Mouse (Mus musculus): ENCODE data around the gene Igf1r. TPM values are rescaled to one million over a fixed set of nuclear protein-coding genes. Genes with fewer than 3 reads are reported as not detected.
A peak's percentile ranks its signal among the peaks of the same experiment; 100 is the strongest.

The Igf1r gene
- polyA plus RNA-seq, 1 experiment = 0.17 TPM

DNA sequence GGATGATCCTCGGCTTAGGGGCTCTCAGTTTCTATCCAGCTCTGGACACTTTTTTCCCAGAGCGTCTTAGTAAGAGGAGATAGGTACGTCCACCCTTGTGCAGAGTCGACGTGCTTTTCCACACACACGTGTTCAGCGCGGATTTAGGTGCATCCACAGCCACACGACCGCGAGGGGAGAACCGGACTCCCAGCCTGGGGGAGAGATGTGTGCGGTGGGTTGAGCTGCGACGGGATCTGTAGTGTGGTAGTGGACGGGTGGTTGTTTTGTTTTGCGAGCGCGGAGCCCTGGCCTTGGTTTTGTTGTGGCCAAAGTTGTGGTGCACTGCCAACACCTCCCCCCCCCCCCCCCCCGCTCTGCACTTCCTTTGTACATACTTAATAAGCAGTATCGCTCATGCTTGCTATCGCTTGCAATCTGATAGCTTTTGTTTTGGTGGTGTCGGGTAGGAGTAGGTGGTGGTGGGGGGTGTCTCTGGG, 1.2 kb downstream of the Igf1r start:
- no peaks in the 10 kb centered on the region for H3K9me3 ChIP-seq (ENCODE audit: control insufficient read depth, low read length)
- H3K4me3 ChIP-seq (replicated peaks) = peak overlapping the region; percentile 91
- H3K27me3 ChIP-seq (ENCODE audit: control insufficient read depth) = peaks cover 56% of the 10 kb centered on the region
- no peaks in the 10 kb centered on the region for H3K36me3 ChIP-seq (ENCODE audit: control insufficient read depth)
- peaks cover 56% of the 10 kb centered on the region for H3K4me1 ChIP-seq (ENCODE audit: control insufficient read depth)
- TF ChIP-seq GATA1 (IDR thresholded peaks at IDR 0.05; ENCODE audit: low read length) (no peak), TAL1 (IDR thresholded peaks at IDR 0.05; ENCODE audit: low read length) (no peak)

DNA sequence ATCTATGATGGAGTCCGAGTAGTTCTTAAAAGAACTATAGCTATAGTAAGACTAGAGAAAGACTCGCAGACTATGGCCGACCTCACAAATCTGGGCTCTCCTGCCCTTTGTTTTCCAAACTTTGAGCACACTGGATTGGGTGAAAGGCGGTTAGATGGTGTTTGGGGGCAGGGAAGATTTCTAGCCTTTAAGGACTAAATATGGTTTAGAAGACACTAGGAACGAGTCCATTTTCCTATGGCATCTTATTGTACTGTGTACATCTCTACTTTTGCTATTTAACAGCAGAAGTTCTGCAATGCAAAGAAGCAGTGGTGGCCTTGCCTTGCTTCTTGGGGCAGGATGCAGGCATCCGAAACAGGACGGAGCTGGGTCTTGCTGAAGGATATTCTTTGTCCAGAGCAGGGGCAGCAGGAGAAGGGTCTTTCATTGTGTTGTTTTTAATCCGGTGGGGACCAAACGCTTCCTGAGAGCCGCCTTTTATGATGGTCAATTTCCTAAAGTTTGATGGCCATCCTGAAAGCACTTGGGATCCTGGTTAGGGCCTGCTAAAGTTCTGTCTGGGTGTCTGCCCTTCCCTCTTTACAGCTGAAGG, 2.1 kb downstream of the Igf1r start:
- H3K4me3 ChIP-seq (replicated peaks) = peak overlapping the region; percentile 91
- H3K27me3 ChIP-seq (ENCODE audit: control insufficient read depth) = peaks cover 47% of the 10 kb centered on the region
- H3K4me1 ChIP-seq (ENCODE audit: control insufficient read depth) = peaks cover 54% of the 10 kb centered on the region
- H3K36me3 ChIP-seq (ENCODE audit: control insufficient read depth) = no peaks in the 10 kb centered on the region
- no peaks in the 10 kb centered on the region for H3K9me3 ChIP-seq (ENCODE audit: control insufficient read depth, low read length)
- TF ChIP-seq TAL1 (IDR thresholded peaks at IDR 0.05; ENCODE audit: low read length) (no peak), GATA1 (IDR thresholded peaks at IDR 0.05; ENCODE audit: low read length) (no peak)

DNA sequence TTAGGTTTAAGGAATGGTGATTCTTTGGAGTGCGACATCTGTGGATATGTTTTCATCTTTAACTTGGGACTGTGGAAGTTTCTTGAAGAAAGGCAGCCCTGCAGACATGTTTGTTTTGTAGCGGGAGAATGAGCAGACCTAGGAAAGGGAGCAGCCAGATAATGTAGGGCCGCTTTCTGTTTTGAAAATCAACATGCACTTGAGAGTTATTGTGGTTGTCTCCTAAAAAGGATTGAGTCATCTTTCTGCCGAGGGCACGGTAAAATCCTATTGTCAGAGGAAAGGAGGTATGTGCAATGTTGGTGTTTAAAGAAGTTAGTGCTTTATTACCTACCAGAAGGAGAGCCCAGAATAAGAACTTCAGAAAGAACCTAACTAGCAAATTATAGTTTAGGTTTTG, 2.6 kb downstream of the Igf1r start:
- Histone ChIP-seq H3K9me3 (ENCODE audit: control insufficient read depth, low read length) (no peaks in the 10 kb centered on the region), H3K4me1 (ENCODE audit: control insufficient read depth) (peaks cover 54% of the 10 kb centered on the region), H3K27me3 (ENCODE audit: control insufficient read depth) (peaks cover 41% of the 10 kb centered on the region), H3K36me3 (ENCODE audit: control insufficient read depth) (no peaks in the 10 kb centered on the region; the same call in 1 of the 2 replicates), H3K4me3 (replicated peaks) (no peak overlapping the region)
- TF ChIP-seq GATA1 (IDR thresholded peaks at IDR 0.05; ENCODE audit: low read length) (no peak), TAL1 (IDR thresholded peaks at IDR 0.05; ENCODE audit: low read length) (no peak)

DNA sequence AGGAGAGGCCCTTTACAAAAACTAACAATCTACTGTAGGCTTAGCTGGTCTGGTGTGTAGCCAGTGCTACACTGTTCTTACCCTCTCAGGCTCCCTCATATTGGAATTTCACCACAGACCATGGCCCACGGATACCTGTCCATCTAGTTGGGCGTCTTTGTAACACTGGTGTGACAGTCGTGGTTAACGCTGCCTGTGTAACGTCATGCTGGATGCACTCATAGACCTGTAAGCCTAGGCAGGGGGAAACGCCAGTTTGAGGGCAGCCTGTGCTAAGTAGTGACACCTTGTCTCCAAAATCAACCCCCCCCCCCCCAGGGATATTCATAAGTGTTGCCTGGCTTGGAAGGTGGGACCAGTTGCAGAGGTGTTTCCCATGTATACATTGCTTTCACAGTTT, 4.7 kb downstream of the Igf1r start:
- TF ChIP-seq GATA1 (IDR thresholded peaks at IDR 0.05; ENCODE audit: low read length) = no peak
- no peak for TF ChIP-seq TAL1 (IDR thresholded peaks at IDR 0.05; ENCODE audit: low read length)
- H3K4me1 ChIP-seq (ENCODE audit: control insufficient read depth) = peaks cover 51% of the 10 kb centered on the region
- no peak overlapping the region for H3K4me3 ChIP-seq (replicated peaks)
- H3K9me3 ChIP-seq (ENCODE audit: control insufficient read depth, low read length) = no peaks in the 10 kb centered on the region
- H3K27me3 ChIP-seq (ENCODE audit: control insufficient read depth) = peaks cover 35% of the 10 kb centered on the region
- no peaks in the 10 kb centered on the region; the same call in 1 of the 2 replicates for H3K36me3 ChIP-seq (ENCODE audit: control insufficient read depth)

DNA sequence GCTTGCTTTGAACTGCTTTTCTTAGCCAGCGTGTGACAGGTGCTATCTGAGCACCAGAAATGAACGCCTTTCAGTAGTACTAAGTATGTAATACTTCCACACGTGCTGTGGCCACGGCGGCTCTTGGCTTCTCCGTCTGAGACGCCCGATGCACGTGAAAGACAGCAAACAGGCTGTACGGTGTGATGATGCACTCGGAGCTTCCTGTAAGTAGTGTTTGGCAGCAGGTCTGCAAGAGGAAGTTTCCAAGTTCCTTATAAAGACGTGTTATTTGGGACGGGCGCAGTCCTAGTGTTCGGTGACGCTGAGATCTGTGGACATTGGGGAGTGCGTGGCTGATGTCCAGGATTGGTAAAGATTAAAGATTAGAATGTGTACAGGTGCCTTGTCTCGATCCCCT, 5.4 kb downstream of the Igf1r start:
- H3K4me3 ChIP-seq (replicated peaks) = no peak overlapping the region
- H3K36me3 ChIP-seq (ENCODE audit: control insufficient read depth) = no peaks in the 10 kb centered on the region; the same call in 1 of the 2 replicates
- peaks cover 47% of the 10 kb centered on the region for H3K4me1 ChIP-seq (ENCODE audit: control insufficient read depth)
- peaks cover 32% of the 10 kb centered on the region for H3K27me3 ChIP-seq (ENCODE audit: control insufficient read depth)
- TF ChIP-seq TAL1 (IDR thresholded peaks at IDR 0.05; ENCODE audit: low read length) = no peak
- no peak for TF ChIP-seq GATA1 (IDR thresholded peaks at IDR 0.05; ENCODE audit: low read length)
- no peaks in the 10 kb centered on the region for H3K9me3 ChIP-seq (ENCODE audit: control insufficient read depth, low read length)

DNA sequence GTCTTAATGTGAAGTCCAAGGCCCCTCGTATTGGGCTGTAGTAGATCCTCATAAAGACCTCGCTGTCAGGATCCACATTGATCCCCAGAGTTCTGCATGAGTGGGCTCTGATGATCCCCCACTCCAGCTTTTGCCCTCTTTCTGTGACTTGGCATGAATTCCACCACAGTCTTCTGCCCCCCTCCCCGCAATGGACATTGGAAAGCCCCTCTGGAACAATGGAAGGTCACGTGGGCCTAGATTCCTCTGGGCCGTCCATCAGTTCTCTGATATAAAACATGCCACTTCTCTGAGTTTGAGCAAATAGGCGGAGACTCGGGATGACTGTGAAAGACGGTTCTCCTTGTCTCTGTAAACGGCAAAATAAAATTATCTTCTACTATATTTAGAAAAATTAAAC, 8.1 kb downstream of the Igf1r start:
- Histone ChIP-seq H3K36me3 (ENCODE audit: control insufficient read depth) (no peaks in the 10 kb centered on the region; the same call in 1 of the 2 replicates), H3K27me3 (ENCODE audit: control insufficient read depth) (peaks cover 11% of the 10 kb centered on the region; the same call in 1 of the 2 replicates), H3K9me3 (ENCODE audit: control insufficient read depth, low read length) (no peaks in the 10 kb centered on the region), H3K4me1 (ENCODE audit: control insufficient read depth) (peaks cover 30% of the 10 kb centered on the region), H3K4me3 (replicated peaks) (no peak overlapping the region)
- no peak for TF ChIP-seq TAL1 (IDR thresholded peaks at IDR 0.05; ENCODE audit: low read length)
- TF ChIP-seq GATA1 (IDR thresholded peaks at IDR 0.05; ENCODE audit: low read length) = no peak

DNA sequence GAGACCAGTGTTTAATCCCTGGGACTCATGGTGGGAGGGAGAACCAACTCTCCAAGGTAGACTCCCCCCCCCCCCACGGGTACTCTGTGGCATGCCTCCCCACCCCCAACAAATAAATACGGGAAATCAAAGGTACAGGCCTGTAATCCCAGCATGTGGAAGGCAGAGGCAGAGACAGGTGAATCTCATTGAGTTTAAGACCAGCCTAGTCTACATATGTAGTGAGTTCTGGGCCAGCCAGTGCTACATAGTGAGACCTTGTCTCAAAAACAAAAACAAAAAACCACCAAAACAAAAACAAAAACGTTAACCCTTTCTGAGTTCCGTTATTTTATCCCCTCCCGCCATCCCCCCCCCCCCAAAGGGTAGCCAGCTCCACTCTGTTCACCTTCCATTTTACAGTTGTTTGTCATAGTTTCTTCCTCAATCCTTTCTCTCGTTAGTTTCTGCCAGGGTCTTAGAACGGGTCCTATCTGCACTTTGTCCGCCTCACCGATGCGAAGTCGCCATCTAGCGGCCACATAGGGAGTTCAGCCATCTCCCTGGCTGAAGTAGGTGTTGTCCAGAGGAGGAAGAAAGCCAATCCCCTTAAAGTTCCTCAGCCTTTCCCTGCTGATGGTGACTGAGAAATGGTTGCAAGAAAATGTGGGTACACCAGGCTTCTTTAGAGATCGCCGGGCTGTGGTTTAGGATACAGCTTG, 9.1 kb downstream of the Igf1r start:
- no peak overlapping the region for H3K4me3 ChIP-seq (replicated peaks)
- TF ChIP-seq TAL1 (IDR thresholded peaks at IDR 0.05; ENCODE audit: low read length) (no peak), GATA1 (IDR thresholded peaks at IDR 0.05; ENCODE audit: low read length) (no peak)
- H3K9me3 ChIP-seq (ENCODE audit: control insufficient read depth, low read length) = no peaks in the 10 kb centered on the region
- peaks cover 28% of the 10 kb centered on the region for H3K4me1 ChIP-seq (ENCODE audit: control insufficient read depth)
- no peaks in the 10 kb centered on the region; the same call in 1 of the 2 replicates for H3K36me3 ChIP-seq (ENCODE audit: control insufficient read depth)
- peaks cover 8% of the 10 kb centered on the region; the same call in 1 of the 2 replicates for H3K27me3 ChIP-seq (ENCODE audit: control insufficient read depth)

DNA sequence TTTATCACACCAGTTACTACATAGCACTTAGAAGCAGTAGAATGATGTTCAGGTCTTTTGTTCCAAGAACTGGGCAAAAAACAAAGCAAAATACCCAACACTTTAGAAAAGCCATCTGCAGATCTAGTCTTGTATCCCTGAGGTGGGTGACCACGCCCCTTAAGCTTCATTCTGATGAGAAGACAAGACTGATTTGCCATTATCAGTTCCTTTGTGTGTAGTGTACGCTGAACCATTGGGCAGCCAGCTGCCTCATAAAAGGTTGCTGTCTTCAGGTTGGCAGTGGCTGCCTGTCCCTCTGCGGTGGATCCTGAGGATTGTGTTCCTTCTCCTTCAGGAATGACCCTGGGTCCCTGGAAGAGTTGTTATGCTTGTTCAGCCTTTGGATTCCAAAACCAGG, 11.1 kb downstream of the Igf1r start:
- Histone ChIP-seq H3K4me1 (ENCODE audit: control insufficient read depth) (peaks cover 19% of the 10 kb centered on the region), H3K4me3 (replicated peaks) (no peak overlapping the region), H3K9me3 (ENCODE audit: control insufficient read depth, low read length) (no peaks in the 10 kb centered on the region), H3K36me3 (ENCODE audit: control insufficient read depth) (no peaks in the 10 kb centered on the region; the same call in 1 of the 2 replicates), H3K27me3 (ENCODE audit: control insufficient read depth) (no peaks in the 10 kb centered on the region; the same call in 1 of the 2 replicates)
- no peak for TF ChIP-seq TAL1 (IDR thresholded peaks at IDR 0.05; ENCODE audit: low read length)
- TF ChIP-seq GATA1 (IDR thresholded peaks at IDR 0.05; ENCODE audit: low read length) = no peak

DNA sequence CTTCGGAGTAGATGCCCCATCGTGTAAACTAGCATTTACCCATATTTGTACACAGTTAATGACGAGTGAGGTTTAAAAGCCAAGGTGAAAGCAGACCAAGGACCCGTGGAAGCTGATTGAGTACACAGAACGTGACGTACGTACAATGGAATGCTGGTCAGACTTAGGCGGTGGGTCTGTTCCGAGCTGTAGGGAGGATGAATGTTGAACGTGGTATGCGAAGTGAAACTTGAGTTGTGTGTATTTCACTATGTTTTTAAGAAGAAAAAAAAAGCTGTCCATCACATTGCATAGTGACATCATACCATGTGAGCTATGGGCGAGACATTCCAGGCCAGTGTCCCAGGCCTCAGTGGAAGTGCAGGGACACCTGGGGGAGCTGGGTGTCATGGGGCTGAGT, 15.8 kb downstream of the Igf1r start:
- Histone ChIP-seq H3K4me3 (replicated peaks) (no peak overlapping the region), H3K27me3 (ENCODE audit: control insufficient read depth) (no peaks in the 10 kb centered on the region), H3K36me3 (ENCODE audit: control insufficient read depth) (peaks cover 9% of the 10 kb centered on the region), H3K4me1 (ENCODE audit: control insufficient read depth) (peaks cover 43% of the 10 kb centered on the region), H3K9me3 (ENCODE audit: control insufficient read depth, low read length) (no peaks in the 10 kb centered on the region)
- TF ChIP-seq GATA1 (IDR thresholded peaks at IDR 0.05; ENCODE audit: low read length) (no peak), TAL1 (IDR thresholded peaks at IDR 0.05; ENCODE audit: low read length) (no peak)
